Mouse (Mus musculus) olfactory bulb, adult 2 months (tissue): ENCODE results near the gene Colgalt2.
"Not testable (repeated sequence)": the region's sequence is repeated elsewhere in the genome, so short reads cannot be mapped to it uniquely, and the experiment has no call there.

Source experiments
- CTCF ChIP-seq: fragments of 200-500 bp; IDR thresholded peaks from 2 replicates; pipeline ENCODE4 v1.5.1; 2012; ENCODE audit warnings: low read depth, mild to moderate bottlenecking, low read length, moderate library complexity; ENCODE audit not compliant: insufficient read depth
- POLR2A ChIP-seq: fragments of 200-500 bp; IDR thresholded peaks from 2 replicates; pipeline ENCODE4 v1.6.1; 2012; ENCODE audit warnings: mild to moderate bottlenecking, low read depth, low read length, moderate library complexity; ENCODE audit not compliant: insufficient read depth

GRCm38 (mm10) chr1:152437518-152437917 is 37.9 kb downstream of the Colgalt2 start:
- not testable (repeated sequence) for TF ChIP-seq POLR2A, CTCF
